Mouse (Mus musculus): Measurements from ENCODE around the gene Gm11020.

The Gm11020 gene

DNA sequence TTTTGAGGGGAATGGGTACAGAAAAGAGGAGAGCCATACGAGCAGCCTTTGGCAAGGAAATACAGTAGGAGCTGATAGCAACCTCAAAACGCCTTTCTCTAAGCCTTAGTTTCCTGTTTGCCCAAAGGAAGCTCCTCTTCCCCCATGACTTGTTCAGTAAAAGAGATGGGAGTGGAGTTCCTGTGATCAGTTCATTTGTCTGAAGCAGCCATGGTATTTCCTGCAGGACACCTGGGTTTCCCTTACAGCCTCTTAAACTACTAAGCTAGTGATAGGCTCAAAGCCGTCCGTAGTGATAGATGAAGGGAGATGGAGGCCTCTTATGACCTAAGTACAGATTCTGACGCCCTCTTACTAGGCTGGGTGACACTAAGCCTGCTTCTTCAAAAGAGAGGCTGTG is 21.1 kb downstream of the Gm11020 start:
- DNase-seq (ENCODE audit: low spot score in 2 of 2) = no peak

DNA sequence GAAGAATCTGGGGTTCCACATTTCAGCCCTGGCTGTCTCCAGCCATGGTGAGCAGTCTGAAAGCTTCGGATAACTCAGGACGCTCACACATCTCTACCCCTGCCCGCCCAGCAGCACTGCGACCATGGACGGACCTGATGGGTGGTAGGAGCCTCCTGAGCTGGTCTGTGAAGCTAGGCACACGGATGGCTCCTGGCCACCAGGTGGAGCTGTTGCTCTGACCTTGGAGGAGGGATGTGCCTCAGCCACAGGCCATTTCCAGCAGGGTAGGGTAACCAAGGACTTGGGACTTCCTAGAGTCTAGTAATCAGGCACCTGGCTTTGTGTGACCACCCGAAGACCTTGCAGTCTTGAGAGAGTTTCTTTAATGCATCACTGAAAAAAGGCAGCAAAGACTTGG is 22.6 kb downstream of the Gm11020 start:
- peak; percentile 80 to 86 for DNase-seq (ENCODE audit: low spot score in 2 of 2)

DNA sequence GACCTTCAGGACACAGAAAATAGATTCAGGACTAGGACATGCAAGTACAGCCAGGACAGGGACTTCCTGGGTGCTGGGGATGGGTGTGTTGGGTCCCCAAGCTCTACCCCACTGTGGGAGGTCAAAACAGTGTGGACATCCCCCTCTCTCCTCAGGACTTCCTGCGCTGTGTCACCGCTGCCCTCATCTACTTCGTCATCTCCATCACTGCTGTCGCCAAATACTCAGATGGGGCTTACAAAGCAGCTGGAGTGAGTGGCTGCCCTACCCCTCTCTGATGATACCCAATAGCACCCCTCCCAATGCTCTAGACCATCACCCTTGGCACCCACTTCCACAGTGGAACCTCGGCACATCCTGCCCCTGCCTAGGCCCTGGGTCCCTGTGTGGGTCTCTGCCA is 23.3 kb downstream of the Gm11020 start:
- no peak for DNase-seq (ENCODE audit: low spot score in 2 of 2)

GRCm38 (mm10) chr8:104346706-104347105 is 25.3 kb downstream of the Gm11020 start:
- no peak for DNase-seq (ENCODE audit: low spot score in 2 of 2)

- no peak for DNase-seq (ENCODE audit: low spot score in 2 of 2)
These were observed 27.6 kb downstream of the Gm11020 start for GRCm38 (mm10) chr8:104348971-104349370.

- no peak for DNase-seq (ENCODE audit: low spot score in 2 of 2)
These were observed 28.7 kb downstream of the Gm11020 start for GRCm38 (mm10) chr8:104350047-104350446.

- DNase-seq (ENCODE audit: low spot score in 2 of 2) = no peak
These were observed 31.8 kb downstream of the Gm11020 start for GRCm38 (mm10) chr8:104353186-104353585.

DNA sequence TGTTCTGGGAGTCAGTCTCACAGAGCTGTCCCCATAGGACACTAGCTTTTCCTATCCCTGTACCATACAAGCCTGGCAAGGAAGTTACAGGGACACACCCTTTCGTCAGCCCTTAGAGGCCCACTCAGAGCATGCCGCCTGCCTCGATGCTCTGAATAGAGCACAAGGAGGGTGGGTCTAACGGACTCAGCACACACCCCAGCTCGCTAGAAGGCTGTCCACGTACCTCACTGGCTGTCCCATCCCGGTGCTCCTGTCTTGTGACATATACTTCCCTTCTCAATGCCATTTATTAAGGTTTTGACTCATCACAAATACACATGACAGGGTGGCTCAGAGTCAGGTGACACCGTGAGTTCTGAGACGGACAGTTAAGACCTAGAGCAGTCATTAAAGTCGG is 33.1 kb downstream of the Gm11020 start:
- DNase-seq (ENCODE audit: low spot score in 2 of 2) = no peak

GRCm38 (mm10) chr8:104358637-104359036 is 37.3 kb downstream of the Gm11020 start:
- DNase-seq (ENCODE audit: low spot score in 2 of 2) = no peak

GRCm38 (mm10) chr8:104359778-104360456 is 38.5 kb downstream of the Gm11020 start:
- peak in 1 of 2 experiments; percentile 26 for DNase-seq (ENCODE audit: low spot score in 2 of 2)

GRCm38 (mm10) chr8:104365695-104366094 is 44.3 kb downstream of the Gm11020 start:
- no peak for DNase-seq (ENCODE audit: low spot score in 2 of 2)

- DNase-seq (ENCODE audit: low spot score in 2 of 2) = no peak
These were observed 46.0 kb downstream of the Gm11020 start for GRCm38 (mm10) chr8:104367398-104367797.

- no peak for DNase-seq (ENCODE audit: low spot score in 2 of 2)
These were observed 48.2 kb downstream of the Gm11020 start for GRCm38 (mm10) chr8:104369591-104369990.

DNA sequence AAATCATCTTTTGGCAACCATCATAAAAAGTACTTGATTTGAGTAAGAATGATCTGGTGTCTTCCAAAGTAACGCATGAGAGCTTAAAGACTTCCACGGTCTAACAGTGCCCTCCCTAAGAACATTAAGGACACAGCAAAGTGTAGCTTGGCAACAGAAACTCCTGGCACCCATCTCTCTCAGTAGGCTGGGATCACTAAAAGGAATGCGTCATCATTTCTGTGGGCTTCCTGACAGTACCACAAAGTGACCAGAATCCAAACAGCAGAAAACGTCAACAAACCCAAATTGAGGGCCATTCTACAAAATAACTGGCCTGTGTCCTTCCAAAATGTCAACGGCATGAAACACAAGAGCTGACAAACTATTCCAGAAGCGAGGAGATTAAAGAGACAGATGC is 48.7 kb downstream of the Gm11020 start:
- DNase-seq (ENCODE audit: low spot score in 2 of 2) = no peak

DNA sequence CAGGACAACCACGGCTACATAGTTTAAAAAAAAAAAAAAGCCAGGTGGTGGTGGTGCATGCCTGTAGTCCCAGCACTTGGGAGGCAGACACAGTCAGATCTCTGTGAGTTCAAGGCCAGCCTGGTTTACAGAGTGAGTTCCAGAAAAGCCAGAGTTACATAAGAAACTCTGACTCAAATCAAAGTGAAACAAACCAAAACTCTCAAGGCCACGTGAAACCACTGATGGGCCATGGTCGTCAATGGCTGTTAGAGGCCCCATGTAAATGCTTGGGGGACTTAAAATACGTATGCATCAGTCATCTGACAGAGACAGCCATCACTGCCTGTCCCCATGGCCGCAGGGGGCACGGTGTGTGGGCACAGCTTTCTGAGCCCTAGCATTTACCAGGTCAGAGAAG is 49.8 kb downstream of the Gm11020 start:
- DNase-seq (ENCODE audit: low spot score in 2 of 2) = no peak

Data from urinary bladder, postnatal 36 days (tissue).